Mouse (Mus musculus) liver, embryonic 16.5 days (tissue): ENCODE data around the gene Gcnt1. TPM values are rescaled to one million over a fixed set of nuclear protein-coding genes. Genes with fewer than 3 reads are reported as not detected.

Experiments used
- ATAC-seq: fragments of 200-750 bp; cut with Nextera tagmentation; 2 replicates; pipeline ENCODE4 v1.8.0; 2017; ENCODE audit warnings: low read depth, mild to moderate bottlenecking, moderate number of reproducible peaks, moderate library complexity
- H3K27ac ChIP-seq: fragments of 300-500 bp; sonication (generic); 2 replicates; pipeline ENCODE4 v1.5.1; 2014; ENCODE audit warnings: mild to moderate bottlenecking, low read length
- H3K27me3 ChIP-seq: fragments of 300-500 bp; sonication (generic); 2 replicates; pipeline ENCODE4 v1.6.1; 2014; ENCODE audit warnings: low read depth, low read length, mixed read lengths; ENCODE audit not compliant: control insufficient read depth, insufficient read depth
- H3K36me3 ChIP-seq: fragments of 300-500 bp; sonication (generic); 2 replicates; pipeline ENCODE4 v1.6.1; 2014; ENCODE audit warnings: mild to moderate bottlenecking; ENCODE audit not compliant: control insufficient read depth, insufficient read depth
- H3K4me1 ChIP-seq: fragments of 300-500 bp; sonication (generic); 2 replicates; pipeline ENCODE4 v1.6.1; 2014; ENCODE audit warnings: low read depth, low read length, mixed read lengths; ENCODE audit not compliant: control insufficient read depth
- H3K4me2 ChIP-seq: fragments of 300-500 bp; sonication (generic); 2 replicates; pipeline ENCODE4 v1.6.1; 2014; ENCODE audit warnings: low read depth, low read length, mixed read lengths
- H3K4me3 ChIP-seq: fragments of 300-500 bp; sonication (generic); 2 replicates; pipeline ENCODE4 v1.5.1; 2014; ENCODE audit warnings: low read depth, mild to moderate bottlenecking, low read length
- H3K9ac ChIP-seq: fragments of 300-500 bp; sonication (generic); 2 replicates; pipeline ENCODE4 v1.6.1; 2014; ENCODE audit warnings: low read depth, low read length
- H3K9me3 ChIP-seq: fragments of 300-500 bp; sonication (generic); replicated peaks from 2 replicates; pipeline ENCODE4 v1.6.1; 2016; ENCODE audit warnings: low read length; ENCODE audit not compliant: control insufficient read depth
- WGBS: fragments of 180-500 bp; shearing (Covaris S2); extraction: QIAGEN DNeasy Blood & Tissue Kit; methylation state at CpG from one replicate; pipeline ENCODE4 v1.1.7; 2014; ENCODE audit not compliant: insufficient replicate concordance; 5-methylcytosine and 5-hydroxymethylcytosine counted together
- polyA plus RNA-seq: library from polyadenylated mRNA; unstranded; fragments of >200 nt; fragmentation: Nextera tagmentation; extraction: Ambion mirVana; gene quantifications from 2 replicates; pipeline ENCODE4 v1.2.1, GENCODE M21; 2015

The Gcnt1 gene
- 18.9 and 21.0 TPM in 2 replicates for polyA plus RNA-seq

DNA sequence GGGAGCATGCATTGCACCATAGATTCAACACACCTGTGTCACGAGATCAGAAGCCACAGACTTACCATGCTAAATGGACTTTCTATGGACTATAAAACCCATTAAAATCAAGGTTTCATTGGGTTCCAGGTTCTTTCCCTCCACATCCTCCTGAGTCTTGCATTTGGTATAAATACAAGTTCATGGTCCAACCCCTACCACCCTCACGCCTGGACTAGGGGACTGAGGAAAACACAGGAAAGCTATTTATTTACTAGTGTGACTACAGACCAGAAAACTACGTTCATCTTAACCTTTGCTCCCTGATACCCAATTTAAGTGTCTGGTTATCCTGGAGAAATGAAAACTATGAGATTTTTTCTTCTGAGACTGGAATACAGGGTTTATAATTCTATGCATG is at the start of gene Gcnt1:
Gene Gcnt1, minus strand, starts transcription at position 144 of the 400 bp plus-strand sequence.
- Histone ChIP-seq H3K9ac (no peak within 1 kb of the TSS), H3K4me3 (no peak within 1 kb of the TSS), H3K27ac (no peak within 1 kb of the TSS), H3K36me3 (no peaks in the 10 kb centered on the region), H3K27me3 (no peaks in the 10 kb centered on the region), H3K4me2 (no peak within 1 kb of the TSS), H3K9me3 (no peaks in the 10 kb centered on the region), H3K4me1 (no peaks in the 10 kb centered on the region)
- 65% methylated on average over 3 of the region's 3 CpGs for WGBS
- ATAC-seq, result no peak

DNA sequence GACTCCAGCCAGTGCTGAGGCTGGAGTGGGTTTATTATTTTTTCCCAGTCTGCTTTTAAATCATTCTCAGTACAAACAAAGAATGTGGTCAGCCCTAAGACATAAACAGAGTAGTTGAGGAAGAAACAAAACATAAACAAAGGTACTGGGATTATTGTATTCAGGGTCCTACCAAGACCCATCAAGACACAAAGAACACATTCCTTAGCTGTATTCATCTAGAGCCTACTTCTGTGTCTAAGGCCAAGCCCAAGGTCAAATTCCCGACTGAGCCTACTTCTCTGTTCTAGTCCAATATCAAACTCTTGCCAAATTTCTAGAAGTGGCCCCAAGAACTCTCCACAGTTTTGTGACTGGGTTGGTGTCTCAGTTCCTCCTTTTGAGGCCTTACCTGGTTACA is 45.2 kb upstream of the Gcnt1 start:
- Histone ChIP-seq H3K9me3 (no peaks in the 10 kb centered on the region), H3K9ac (no peak overlapping the region), H3K36me3 (no peaks in the 10 kb centered on the region), H3K27me3 (no peaks in the 10 kb centered on the region), H3K4me2 (no peak overlapping the region), H3K4me3 (no peak overlapping the region), H3K27ac (no peak overlapping the region), H3K4me1 (no peaks in the 10 kb centered on the region)
- 63% methylated on average over 1 of the region's 1 CpGs for WGBS
- ATAC-seq, result no peak

DNA sequence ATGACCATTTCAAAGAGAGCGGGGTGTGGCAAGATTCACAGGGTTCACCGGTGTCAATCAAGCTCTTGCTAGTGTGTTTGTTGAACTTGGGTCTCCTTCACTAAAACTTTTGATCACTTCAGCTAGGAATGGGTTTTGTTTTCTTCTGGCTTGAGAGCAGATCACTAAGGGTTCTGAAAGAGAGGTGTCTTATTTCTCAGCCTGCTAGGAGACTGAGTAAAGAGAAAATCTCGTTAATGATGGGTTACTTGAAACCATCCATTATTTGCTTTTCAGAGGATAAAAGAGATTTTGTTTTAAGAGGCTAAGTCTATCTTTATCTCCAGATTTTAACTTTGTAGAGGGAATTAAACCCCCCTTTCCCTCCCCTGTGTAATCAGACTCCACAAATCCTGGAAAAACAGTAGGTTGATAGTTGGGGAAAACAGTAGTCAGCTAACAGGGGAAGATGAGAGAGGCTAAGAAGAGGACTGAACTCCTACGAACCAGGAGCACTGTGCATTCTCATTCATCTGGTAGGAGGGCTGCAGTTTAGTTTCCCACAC is 40.3 kb upstream of the Gcnt1 start:
- no peak overlapping the region for H3K4me2 ChIP-seq
- no peaks in the 10 kb centered on the region for H3K27me3 ChIP-seq
- no peaks in the 10 kb centered on the region for H3K36me3 ChIP-seq
- 54% methylated on average over 4 of the region's 4 CpGs for WGBS
- no peak overlapping the region for H3K9ac ChIP-seq
- no peaks in the 10 kb centered on the region for H3K4me1 ChIP-seq
- no peaks in the 10 kb centered on the region for H3K9me3 ChIP-seq
- H3K4me3 ChIP-seq, result no peak overlapping the region
- no peak overlapping the region for H3K27ac ChIP-seq
- no peak for ATAC-seq

- WGBS, result 37% methylated on average over 5 of the region's 5 CpGs
- no peaks in the 10 kb centered on the region for H3K4me1 ChIP-seq
- H3K4me2 ChIP-seq, result no peak overlapping the region
- peak; percentile 78 for ATAC-seq
- no peaks in the 10 kb centered on the region for H3K9me3 ChIP-seq
- no peak overlapping the region for H3K4me3 ChIP-seq
- H3K9ac ChIP-seq, result no peak overlapping the region
- H3K27ac ChIP-seq, result peak overlapping the region; percentile 60
- H3K27me3 ChIP-seq, result no peaks in the 10 kb centered on the region
- H3K36me3 ChIP-seq, result no peaks in the 10 kb centered on the region
These were observed 37.9 kb upstream of the Gcnt1 start for GRCm38 (mm10) chr19:17410465-17411065.

- 38% methylated on average over 3 of the region's 3 CpGs for WGBS
These were observed 36.7 kb upstream of the Gcnt1 start for GRCm38 (mm10) chr19:17409351-17409750.

DNA sequence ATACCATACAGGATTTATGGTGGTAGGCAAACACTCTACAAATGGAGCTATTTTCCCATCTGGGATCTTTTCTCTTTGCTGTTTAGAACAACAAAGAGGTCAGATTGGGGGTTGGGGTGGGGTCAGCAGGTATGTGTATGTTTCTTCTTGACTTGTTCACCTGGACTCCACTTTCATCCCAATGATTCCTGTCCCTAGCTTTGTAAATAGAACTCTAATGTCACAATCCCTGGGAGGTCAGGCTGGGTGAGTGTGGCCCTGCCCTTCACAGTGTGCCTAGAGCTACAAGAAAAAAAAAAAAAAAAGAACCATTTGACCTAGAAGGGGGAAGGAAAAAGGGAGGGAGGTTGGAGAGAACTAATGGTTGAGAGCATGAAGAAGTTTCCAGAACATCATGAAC is 35.9 kb upstream of the Gcnt1 start:
- H3K9ac ChIP-seq, result no peak overlapping the region
- H3K4me3 ChIP-seq, result no peak overlapping the region
- no peaks in the 10 kb centered on the region for H3K9me3 ChIP-seq
- no peaks in the 10 kb centered on the region for H3K4me1 ChIP-seq
- peak; percentile 68 for ATAC-seq
- H3K36me3 ChIP-seq, result no peaks in the 10 kb centered on the region
- no peak overlapping the region for H3K27ac ChIP-seq
- H3K4me2 ChIP-seq, result no peak overlapping the region
- no peaks in the 10 kb centered on the region for H3K27me3 ChIP-seq

More at GRCm38 (mm10) chr19:17409351-17409750, 36.7 kb upstream of the Gcnt1 start:
- Histone ChIP-seq H3K4me3 (no peak overlapping the region), H3K27ac (no peak overlapping the region), H3K36me3 (no peaks in the 10 kb centered on the region), H3K9me3 (no peaks in the 10 kb centered on the region), H3K27me3 (no peaks in the 10 kb centered on the region), H3K9ac (no peak overlapping the region), H3K4me1 (no peaks in the 10 kb centered on the region), H3K4me2 (no peak overlapping the region)
- ATAC-seq, result no peak

DNA sequence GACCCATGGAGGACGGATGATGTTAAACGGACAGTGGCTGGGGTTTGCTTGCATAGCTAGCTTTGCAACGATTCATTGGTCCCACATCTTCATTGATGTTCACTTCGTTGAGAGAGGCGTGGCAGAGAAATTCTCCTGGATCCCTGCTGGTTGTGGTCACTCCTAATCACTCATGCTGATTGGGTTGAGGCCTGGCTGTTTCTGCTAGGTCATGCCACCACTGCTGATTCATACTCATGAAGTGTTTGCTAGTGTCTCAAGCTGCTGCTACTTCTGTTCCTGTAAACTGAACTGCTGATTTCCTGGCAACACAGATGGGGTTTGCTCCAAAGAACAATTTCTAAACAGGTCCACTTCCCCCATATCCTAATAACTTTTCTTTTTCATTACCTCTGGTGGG is 34.2 kb upstream of the Gcnt1 start:
- Histone ChIP-seq H3K4me2 (no peak overlapping the region), H3K9me3 (no peaks in the 10 kb centered on the region), H3K36me3 (no peaks in the 10 kb centered on the region), H3K27me3 (no peaks in the 10 kb centered on the region), H3K27ac (no peak overlapping the region), H3K4me1 (no peaks in the 10 kb centered on the region), H3K4me3 (no peak overlapping the region), H3K9ac (no peak overlapping the region)
- ATAC-seq, result peak; percentile 72
- WGBS, result 66% methylated on average over 5 of the region's 5 CpGs

DNA sequence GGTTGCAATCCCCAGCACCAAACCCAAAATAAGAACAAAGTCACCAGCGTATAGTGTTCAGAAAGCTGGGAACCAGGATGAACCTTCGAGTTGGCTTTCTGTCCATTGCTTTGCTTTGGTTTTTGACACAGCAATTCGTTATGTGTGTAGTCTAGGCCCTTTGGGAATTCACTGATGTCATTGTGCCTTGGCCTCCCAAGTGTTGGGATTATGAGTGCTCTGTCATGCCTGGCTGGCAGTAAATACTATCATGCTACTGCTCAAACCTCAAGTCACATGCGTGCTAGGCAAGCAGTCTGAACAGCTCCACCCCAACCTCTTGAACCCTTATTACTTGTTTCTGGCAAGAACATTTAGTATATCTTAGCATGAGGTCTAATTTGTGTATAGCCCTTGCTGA is 30.5 kb upstream of the Gcnt1 start:
- peaks cover 11% of the 10 kb centered on the region for H3K36me3 ChIP-seq
- ATAC-seq, result no peak
- 68% methylated on average over 4 of the region's 4 CpGs for WGBS

DNA sequence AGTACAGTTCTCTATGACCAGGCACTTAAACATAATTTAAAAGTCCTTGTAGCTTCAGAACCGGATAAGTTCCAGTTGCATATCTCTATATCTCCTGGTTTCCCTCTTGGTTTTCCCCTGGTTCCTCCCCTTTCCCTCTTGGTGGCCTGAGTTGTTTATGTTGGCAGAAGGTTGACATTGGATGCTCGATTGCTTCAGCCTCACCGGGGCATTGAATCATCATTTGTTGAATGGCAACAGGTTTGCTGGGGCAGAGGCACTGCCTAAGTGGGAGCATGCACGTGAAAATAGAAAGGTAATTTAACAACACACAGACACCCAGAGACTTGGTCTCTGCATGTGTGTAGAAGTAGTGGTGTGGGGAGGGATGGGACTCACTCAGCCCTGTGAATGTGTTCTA is 27.9 kb upstream of the Gcnt1 start:
- Histone ChIP-seq H3K9me3 (no peaks in the 10 kb centered on the region), H3K27me3 (no peaks in the 10 kb centered on the region), H3K9ac (no peak overlapping the region), H3K27ac (no peak overlapping the region), H3K4me2 (no peak overlapping the region), H3K4me1 (peaks cover 5% of the 10 kb centered on the region), H3K36me3 (peaks cover 13% of the 10 kb centered on the region), H3K4me3 (no peak overlapping the region)
- 68% methylated on average over 4 of the region's 4 CpGs for WGBS
- no peak for ATAC-seq

More for the DNA sequence above, 30.5 kb upstream of the Gcnt1 start:
- Histone ChIP-seq H3K4me2 (no peak overlapping the region), H3K27ac (no peak overlapping the region), H3K4me1 (no peaks in the 10 kb centered on the region), H3K4me3 (no peak overlapping the region), H3K9ac (no peak overlapping the region), H3K27me3 (no peaks in the 10 kb centered on the region), H3K9me3 (no peaks in the 10 kb centered on the region)
